Mouse (Mus musculus): Measurements from ENCODE around the gene Gga1.

Gene Gga1

GRCm38 (mm10) chr15:78936403-78936802, 59.4 kb downstream of the Gga1 start:
- no peak for DNase-seq (ENCODE audit: extremely low read depth, low read depth)

DNA sequence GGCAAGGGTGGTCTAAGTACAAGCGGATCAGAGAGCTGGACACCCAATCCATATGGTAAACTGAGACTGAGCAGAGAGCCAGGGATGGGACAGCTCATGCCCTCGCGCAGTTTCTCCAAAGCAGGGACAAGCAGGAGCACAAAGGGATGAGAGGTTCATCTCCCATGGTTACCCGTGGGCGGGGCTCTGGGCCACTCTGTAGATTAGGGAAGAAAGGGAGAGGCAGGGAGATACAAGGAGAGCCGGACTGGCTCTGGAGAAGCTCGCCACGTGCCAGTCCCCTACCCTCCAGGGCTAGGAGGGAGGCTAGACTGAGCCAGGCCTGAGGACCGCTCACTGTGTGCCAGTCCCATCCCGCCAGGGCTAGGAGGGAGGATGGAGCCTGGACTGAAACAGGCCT, 60.3 kb downstream of the Gga1 start:
- no peak for DNase-seq (ENCODE audit: extremely low read depth, low read depth)

GRCm38 (mm10) chr15:78937963-78938362, 61.0 kb downstream of the Gga1 start:
- no peak for DNase-seq (ENCODE audit: extremely low read depth, low read depth)

GRCm38 (mm10) chr15:78940325-78940724, 63.3 kb downstream of the Gga1 start:
- no peak for DNase-seq (ENCODE audit: extremely low read depth, low read depth)

DNA sequence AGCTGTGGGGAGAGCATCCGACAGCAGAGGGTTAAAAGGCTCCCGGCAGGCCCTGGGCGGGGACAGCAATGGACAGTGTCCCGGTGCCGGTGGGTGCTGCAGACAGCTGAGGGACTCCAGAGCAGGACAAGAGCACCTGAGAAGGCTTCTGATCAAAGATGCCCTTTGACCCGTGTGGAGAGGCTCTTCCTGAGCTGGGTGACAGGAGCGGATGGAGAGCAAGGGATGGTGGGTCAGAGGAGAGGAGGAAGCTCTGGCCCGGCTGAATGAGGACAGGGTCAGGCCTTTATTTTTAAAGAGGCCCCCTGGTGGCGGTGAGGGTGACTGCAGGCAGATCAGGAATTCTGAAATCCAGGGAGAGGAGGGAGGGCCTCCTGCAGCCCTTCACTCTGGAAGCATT, 65.7 kb downstream of the Gga1 start:
- DNase-seq (ENCODE audit: extremely low read depth, low read depth) = no peak
